Mouse (Mus musculus) splenic B cell, adult 2 months (primary cell): ENCODE results near the gene Slc16a2.

Experiments used
- DNase-seq: peaks from one replicate; pipeline ENCODE4 v3.0.0-alpha.2; 2011; ENCODE audit warnings: low read depth, low spot score
- H3K27me3 ChIP-seq: 2 replicates; pipeline ENCODE4 v1.6.1; 2012; ENCODE audit warnings: mild to moderate bottlenecking, low read length, moderate library complexity, mixed read lengths; ENCODE audit not compliant: control insufficient read depth, poor library complexity, insufficient read depth, severe bottlenecking
- H3K36me3 ChIP-seq: 2 replicates; pipeline ENCODE4 v1.6.1; 2012; ENCODE audit warnings: mild to moderate bottlenecking, low read length, moderate library complexity, mixed read lengths; ENCODE audit not compliant: control insufficient read depth, poor library complexity, insufficient read depth, severe bottlenecking

Slc16a2 gene

DNA sequence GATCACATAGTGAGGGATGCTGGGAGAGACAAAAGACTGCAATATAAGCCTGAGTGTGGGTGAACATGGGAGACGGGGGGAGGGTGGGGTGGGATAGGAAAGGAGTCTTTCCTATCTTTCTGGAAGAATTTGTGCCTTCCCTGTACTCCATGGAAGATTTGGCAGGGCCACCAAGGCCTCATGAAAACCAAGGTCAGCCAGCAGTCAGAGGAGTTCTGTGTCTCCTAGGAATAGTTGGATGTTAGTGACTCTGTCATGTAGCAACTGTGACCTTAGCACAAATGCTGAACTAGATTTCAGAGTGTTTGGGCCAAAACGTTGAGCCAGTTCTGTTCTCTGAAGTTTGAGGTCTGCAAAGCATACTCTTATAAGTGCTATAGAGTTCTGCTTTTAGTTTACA, 36.1 kb downstream of the Slc16a2 start:
- Histone ChIP-seq H3K36me3 (no peaks in the 10 kb centered on the region), H3K27me3 (no peaks in the 10 kb centered on the region)
- DNase-seq, result no peak

DNA sequence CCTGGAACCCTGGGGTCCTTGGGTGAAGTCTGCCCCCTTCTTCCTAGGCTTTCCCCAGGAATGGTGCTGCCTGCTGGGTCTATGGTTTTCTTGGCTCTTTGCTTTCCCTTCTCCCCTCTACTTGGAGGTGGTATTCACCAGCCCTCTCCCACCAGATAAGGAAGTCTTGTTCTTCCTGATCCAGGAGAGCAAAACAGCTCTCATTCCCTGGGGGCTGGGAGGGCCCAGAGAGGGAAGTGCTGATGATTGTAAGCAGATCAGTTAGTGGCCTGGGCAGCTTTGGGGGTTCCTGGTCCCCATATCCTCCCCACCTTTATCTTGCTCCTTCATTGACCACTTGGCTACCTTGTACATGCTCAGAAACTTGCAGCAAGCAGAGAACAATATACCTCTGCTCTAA, 45.4 kb downstream of the Slc16a2 start:
- no peak for DNase-seq
- Histone ChIP-seq H3K36me3 (no peaks in the 10 kb centered on the region), H3K27me3 (no peaks in the 10 kb centered on the region)

GRCm38 (mm10) chrX:103746197-103746596, 75.6 kb downstream of the Slc16a2 start:
- H3K36me3 ChIP-seq, result no peaks in the 10 kb centered on the region
- DNase-seq, result peak; percentile 26
- H3K27me3 ChIP-seq, result no peaks in the 10 kb centered on the region

- no peaks in the 10 kb centered on the region for H3K36me3 ChIP-seq
- no peak for DNase-seq
- no peaks in the 10 kb centered on the region for H3K27me3 ChIP-seq
These were observed 77.4 kb downstream of the Slc16a2 start for GRCm38 (mm10) chrX:103744171-103745039.

DNA sequence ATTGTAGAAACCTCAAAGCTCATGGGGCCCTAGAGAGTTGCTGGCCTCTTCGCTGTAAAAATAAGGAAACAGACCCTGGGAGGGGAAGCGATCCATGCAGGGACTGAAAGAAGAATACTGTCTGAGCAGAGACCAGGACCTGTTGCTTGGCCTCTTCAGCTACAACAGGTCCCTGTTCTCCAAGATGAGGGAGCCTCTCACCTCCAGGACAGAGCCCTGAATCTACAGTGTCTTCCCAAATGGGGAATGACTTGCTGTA, 79.8 kb downstream of the Slc16a2 start:
- DNase-seq, result no peak
- no peaks in the 10 kb centered on the region for H3K27me3 ChIP-seq
- H3K36me3 ChIP-seq, result no peaks in the 10 kb centered on the region

GRCm38 (mm10) chrX:103741215-103742056, 80.3 kb downstream of the Slc16a2 start:
- H3K27me3 ChIP-seq, result no peaks in the 10 kb centered on the region
- no peaks in the 10 kb centered on the region for H3K36me3 ChIP-seq
- DNase-seq, result no peak

GRCm38 (mm10) chrX:103734041-103734625, 87.7 kb downstream of the Slc16a2 start:
- H3K27me3 ChIP-seq, result no peaks in the 10 kb centered on the region
- DNase-seq, result no peak
- H3K36me3 ChIP-seq, result no peaks in the 10 kb centered on the region

GRCm38 (mm10) chrX:103733091-103733490, 88.7 kb downstream of the Slc16a2 start:
- Histone ChIP-seq H3K36me3 (no peaks in the 10 kb centered on the region), H3K27me3 (no peaks in the 10 kb centered on the region)
- DNase-seq, result no peak

DNA sequence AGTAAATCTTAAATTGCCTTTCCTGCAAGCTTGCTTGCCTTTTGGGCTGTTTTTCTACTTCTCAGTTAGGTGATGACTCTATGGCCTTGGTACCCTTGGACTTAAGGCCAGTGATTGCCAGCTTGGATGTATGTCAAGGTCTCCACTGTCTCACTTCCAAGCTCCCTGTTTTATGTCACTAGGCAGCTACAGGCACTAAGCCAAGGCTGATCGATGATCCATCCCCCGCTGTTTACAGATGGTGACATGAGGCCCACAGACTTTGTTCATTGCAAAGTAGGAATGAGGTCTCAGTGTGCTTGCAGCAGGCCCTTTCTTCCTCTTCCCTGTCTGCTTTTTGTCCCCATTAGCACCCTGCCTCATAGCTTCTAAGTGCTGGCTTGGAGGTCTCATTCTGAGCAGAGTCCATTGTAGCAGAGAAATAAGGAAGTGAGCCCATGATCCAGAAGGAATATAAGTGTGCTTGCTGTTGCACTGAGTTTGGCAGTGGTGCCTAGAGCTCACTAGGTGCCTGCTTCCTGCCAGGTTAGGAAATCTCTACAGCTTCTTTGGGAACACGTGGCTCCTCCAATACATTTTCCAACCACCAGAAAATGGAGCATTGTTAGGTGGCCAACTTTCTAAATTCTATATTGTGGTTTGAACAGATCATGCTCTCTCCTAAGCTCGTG, 89.6 kb downstream of the Slc16a2 start:
- no peak for DNase-seq
- no peaks in the 10 kb centered on the region for H3K27me3 ChIP-seq
- H3K36me3 ChIP-seq, result no peaks in the 10 kb centered on the region

GRCm38 (mm10) chrX:103722437-103722836, 99.3 kb downstream of the Slc16a2 start:
- no peaks in the 10 kb centered on the region for H3K36me3 ChIP-seq
- no peaks in the 10 kb centered on the region for H3K27me3 ChIP-seq
- DNase-seq, result no peak

DNA sequence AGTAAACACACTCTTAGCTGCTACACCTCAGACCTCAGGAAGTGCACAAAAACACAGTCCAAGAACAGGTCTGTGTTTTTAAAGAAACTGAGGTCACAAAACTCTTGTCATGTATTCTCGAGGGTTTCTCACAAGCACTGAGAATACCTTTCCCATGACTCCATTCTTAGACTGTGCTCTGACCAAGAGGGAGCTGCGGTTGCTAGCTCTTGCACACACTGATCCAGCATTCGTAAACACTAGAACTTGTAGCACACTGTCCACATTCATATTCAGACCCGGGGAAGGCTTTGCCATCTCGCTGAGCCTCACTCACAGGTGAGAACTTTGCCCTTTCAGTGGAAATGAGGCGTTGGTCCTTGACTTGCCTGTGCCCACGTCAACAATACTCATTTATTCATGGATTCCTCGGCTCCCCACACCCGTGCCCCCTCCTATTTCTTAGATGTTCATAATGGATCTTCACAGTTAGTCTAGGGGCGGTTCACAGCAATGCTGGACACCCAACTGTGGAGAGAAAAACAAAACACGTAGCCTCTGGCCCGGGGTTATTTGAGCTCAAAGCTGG, 102.1 kb downstream of the Slc16a2 start:
- Histone ChIP-seq H3K36me3 (no peaks in the 10 kb centered on the region), H3K27me3 (no peaks in the 10 kb centered on the region)
- DNase-seq, result no peak

DNA sequence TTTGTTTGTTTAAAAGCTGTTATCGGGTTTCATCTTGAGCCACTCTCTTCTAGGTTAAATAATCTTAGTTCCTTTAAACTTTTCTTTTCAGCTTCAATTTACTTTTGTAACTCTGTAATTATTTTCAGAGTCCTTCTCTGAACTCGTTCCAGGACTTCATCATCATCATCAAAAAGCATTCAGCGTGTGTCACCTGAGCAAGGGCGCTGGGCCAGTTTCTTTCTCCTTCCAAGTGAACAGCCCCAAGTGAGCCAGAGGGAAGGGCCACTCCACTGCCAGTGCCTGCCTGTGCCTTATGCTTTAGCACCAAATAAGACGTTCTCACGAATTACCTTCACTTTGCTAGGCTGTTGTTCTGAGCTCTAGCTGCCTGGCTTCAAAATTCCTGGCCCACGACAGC, 108.9 kb downstream of the Slc16a2 start:
- Histone ChIP-seq H3K27me3 (no peaks in the 10 kb centered on the region), H3K36me3 (no peaks in the 10 kb centered on the region)
- no peak for DNase-seq

GRCm38 (mm10) chrX:103709671-103710070, 112.1 kb downstream of the Slc16a2 start:
- DNase-seq, result no peak
- no peaks in the 10 kb centered on the region for H3K36me3 ChIP-seq
- no peaks in the 10 kb centered on the region for H3K27me3 ChIP-seq

- Histone ChIP-seq H3K27me3 (no peaks in the 10 kb centered on the region), H3K36me3 (no peaks in the 10 kb centered on the region)
- DNase-seq, result no peak
These were observed 113.2 kb downstream of the Slc16a2 start for GRCm38 (mm10) chrX:103708592-103708991.
